Mouse (Mus musculus): ENCODE measurements around the gene C9.

- no peak for TF ChIP-seq CTCF (IDR thresholded peaks at IDR 0.05; ENCODE audit: low read depth)
- peak; percentile 63 for TF ChIP-seq EP300 (IDR thresholded peaks at IDR 0.05; ENCODE audit: low read depth)
These were observed 77.6 kb downstream of the C9 start, which contains the start of gene Fyb for GRCm38 (mm10) chr15:6522653-6523167.

Measured in liver, postnatal 0 days (tissue).